Mouse (Mus musculus): ENCODE data around the gene Tmem150c.

- TF ChIP-seq CTCF (IDR thresholded peaks at IDR 0.05) (no peak), POLR2A (IDR thresholded peaks at IDR 0.05; ENCODE audit: insufficient read depth, low read depth, low read length) (no peak), EP300 (IDR thresholded peaks at IDR 0.05; ENCODE audit: insufficient read depth, low read depth, low read length) (no peak)
These were observed 102.0 kb downstream of the Tmem150c start for GRCm38 (mm10) chr5:100057461-100058209.

All from heart, adult 2 months (tissue).